Mouse (Mus musculus) liver, embryonic 12.5 days (tissue): ENCODE results near the gene Fbxo34. TPM values are rescaled to one million over a fixed set of nuclear protein-coding genes. Genes with fewer than 3 reads are reported as not detected.

Source experiments
- ATAC-seq: fragments of 200-750 bp; cut with Nextera tagmentation; 2 replicates; pipeline ENCODE4 v1.8.0; 2017; ENCODE audit warnings: moderate number of reproducible peaks, mild to moderate bottlenecking, moderate library complexity
- H3K27ac ChIP-seq: fragments of 300-500 bp; sonication (generic); 2 replicates; pipeline ENCODE4 v1.5.1; 2016; ENCODE audit warnings: mild to moderate bottlenecking
- H3K27me3 ChIP-seq: fragments of 300-500 bp; sonication (generic); replicated peaks from 2 replicates; pipeline ENCODE4 v1.6.1; 2016; ENCODE audit warnings: mild to moderate bottlenecking, moderate library complexity
- H3K36me3 ChIP-seq: fragments of 300-500 bp; sonication (generic); 2 replicates; pipeline ENCODE4 v1.6.1; 2016; ENCODE audit warnings: mild to moderate bottlenecking, moderate library complexity
- H3K4me1 ChIP-seq: fragments of 300-500 bp; sonication (generic); 2 replicates; pipeline ENCODE4 v1.6.1; 2016
- H3K4me2 ChIP-seq: fragments of 300-500 bp; sonication (generic); 2 replicates; pipeline ENCODE4 v1.6.1; 2016; ENCODE audit warnings: mild to moderate bottlenecking, moderate library complexity
- H3K4me3 ChIP-seq: fragments of 300-500 bp; sonication (generic); 2 replicates; pipeline ENCODE4 v1.5.1; 2016; ENCODE audit warnings: mild to moderate bottlenecking, moderate library complexity
- H3K9ac ChIP-seq: fragments of 300-500 bp; sonication (generic); 2 replicates; pipeline ENCODE4 v1.6.1; 2016; ENCODE audit warnings: mild to moderate bottlenecking, moderate library complexity
- H3K9me3 ChIP-seq: fragments of 300-500 bp; sonication (generic); replicated peaks from 2 replicates; pipeline ENCODE4 v1.6.1; 2016; ENCODE audit warnings: mild to moderate bottlenecking, moderate library complexity
- WGBS: fragments of 180-500 bp; shearing (Covaris S2); methylation state at CpG from one replicate; pipeline ENCODE4 v1.1.7; 2016; ENCODE audit not compliant: insufficient replicate concordance; 5-methylcytosine and 5-hydroxymethylcytosine counted together
- polyA plus RNA-seq: library from polyadenylated mRNA; unstranded; fragments of >200 nt; fragmentation: Nextera tagmentation; extraction: Ambion mirVana; gene quantifications from 2 replicates; pipeline ENCODE4 v1.2.1, GENCODE M21; 2016

The Fbxo34 gene
- polyA plus RNA-seq, 1 experiment from 2014 or later = 36.4 TPM

DNA sequence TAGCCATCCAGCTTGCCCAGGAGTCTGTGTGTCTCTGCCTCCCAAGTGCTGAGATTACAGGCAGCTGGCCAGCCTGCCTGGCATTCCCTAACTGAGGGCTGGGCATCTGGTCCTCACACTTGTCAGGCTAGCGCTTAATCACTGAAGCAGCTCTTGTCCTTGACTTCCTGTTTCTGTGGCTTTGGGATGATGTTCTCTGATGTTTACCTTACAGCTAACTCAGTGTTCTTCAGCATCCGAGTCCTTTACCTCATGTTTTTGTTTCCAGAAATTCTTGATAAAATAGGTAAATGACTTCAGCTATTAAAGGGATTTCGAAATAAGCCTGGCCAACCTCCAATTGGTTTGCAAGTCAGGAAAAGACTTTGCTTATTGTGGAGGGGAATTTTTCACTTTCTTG is 53.8 kb downstream of the Fbxo34 start:
- no peak overlapping the region for H3K4me2 ChIP-seq
- no peak overlapping the region for H3K27ac ChIP-seq
- peaks cover 8% of the 10 kb centered on the region; the same call in 1 of the 2 replicates for H3K4me1 ChIP-seq
- H3K36me3 ChIP-seq = peaks cover 61% of the 10 kb centered on the region
- 87% methylated on average over 3 of the region's 3 CpGs for WGBS
- H3K4me3 ChIP-seq = no peak overlapping the region
- H3K27me3 ChIP-seq = no peaks in the 10 kb centered on the region
- H3K9ac ChIP-seq = no peak overlapping the region
- ATAC-seq = no peak
- no peaks in the 10 kb centered on the region for H3K9me3 ChIP-seq

DNA sequence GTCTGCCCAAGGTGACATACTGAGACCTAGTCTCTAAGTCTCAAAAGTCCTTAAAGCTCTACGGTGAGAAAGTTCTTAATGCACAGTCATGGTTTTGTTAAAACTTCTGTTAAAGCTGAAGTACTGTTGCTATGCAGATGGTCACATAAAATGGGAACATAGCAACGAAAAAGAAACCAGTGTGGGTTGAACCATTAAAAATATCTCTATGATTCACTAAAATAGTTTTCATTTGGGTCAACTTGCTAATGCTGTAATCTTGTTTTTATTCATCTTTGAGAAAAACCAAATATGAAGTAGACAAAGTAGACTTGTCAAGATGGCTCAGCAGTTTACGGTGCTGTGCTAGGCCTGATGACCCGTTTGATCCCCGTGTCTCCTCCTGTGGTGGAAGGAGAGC is 56.5 kb downstream of the Fbxo34 start:
- H3K4me2 ChIP-seq = no peak overlapping the region
- peaks cover 19% of the 10 kb centered on the region for H3K4me1 ChIP-seq
- H3K9me3 ChIP-seq = no peaks in the 10 kb centered on the region
- H3K36me3 ChIP-seq = peaks cover 54% of the 10 kb centered on the region
- no peak overlapping the region for H3K4me3 ChIP-seq
- ATAC-seq = no peak
- H3K27ac ChIP-seq = no peak overlapping the region
- WGBS = 87% methylated on average over 5 of the region's 5 CpGs
- no peaks in the 10 kb centered on the region for H3K27me3 ChIP-seq
- H3K9ac ChIP-seq = no peak overlapping the region

DNA sequence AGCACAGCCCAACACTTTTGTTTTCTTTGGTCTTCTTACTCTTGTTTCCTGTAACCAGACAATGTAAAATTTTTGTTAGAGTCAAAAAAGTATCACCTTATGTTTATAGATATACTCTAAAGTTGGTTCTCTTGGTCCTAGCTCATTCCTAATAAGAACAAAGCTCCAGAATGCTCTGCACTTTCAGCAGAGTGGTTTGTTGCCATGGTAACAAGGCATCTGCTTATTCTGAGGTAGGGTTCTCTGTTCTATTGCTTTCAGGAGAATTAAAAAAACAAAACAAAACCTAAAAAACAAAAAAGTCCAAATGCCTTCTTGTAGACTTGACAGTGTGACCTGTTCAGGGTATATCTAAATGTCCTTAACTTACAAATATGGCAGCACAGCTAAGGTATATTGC is 57.8 kb downstream of the Fbxo34 start:
- Histone ChIP-seq H3K27me3 (no peaks in the 10 kb centered on the region), H3K27ac (no peak overlapping the region), H3K9me3 (no peaks in the 10 kb centered on the region), H3K4me3 (no peak overlapping the region), H3K9ac (no peak overlapping the region), H3K36me3 (peaks cover 49% of the 10 kb centered on the region), H3K4me2 (no peak overlapping the region), H3K4me1 (peaks cover 30% of the 10 kb centered on the region)
- ATAC-seq = no peak

DNA sequence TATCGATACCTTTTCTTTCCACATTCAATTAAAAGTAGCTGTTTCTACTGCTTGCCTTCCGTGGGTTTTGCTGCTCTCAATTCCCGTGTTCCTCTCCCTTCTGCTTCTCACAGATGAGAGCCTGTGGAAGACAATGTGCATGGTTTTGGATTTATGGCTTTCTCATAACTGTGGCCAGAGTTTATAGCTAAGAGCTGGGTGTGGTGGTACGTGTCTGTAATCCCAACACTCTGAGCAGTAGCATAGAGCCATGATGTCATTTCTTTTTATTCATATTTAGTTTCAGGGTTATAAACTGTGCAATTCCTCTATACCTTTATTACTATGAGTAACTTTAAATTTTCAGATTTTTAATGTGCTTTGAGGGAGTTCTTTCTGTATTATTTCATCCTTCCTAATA is 60.0 kb downstream of the Fbxo34 start:
- H3K4me2 ChIP-seq = no peak overlapping the region
- H3K4me1 ChIP-seq = peaks cover 43% of the 10 kb centered on the region
- 92% methylated on average over 4 of the region's 4 CpGs for WGBS
- no peak overlapping the region for H3K4me3 ChIP-seq
- H3K9me3 ChIP-seq = no peaks in the 10 kb centered on the region
- H3K27me3 ChIP-seq = no peaks in the 10 kb centered on the region
- H3K36me3 ChIP-seq = peaks cover 42% of the 10 kb centered on the region
- ATAC-seq = no peak
- no peak overlapping the region for H3K9ac ChIP-seq
- H3K27ac ChIP-seq = no peak overlapping the region

- Histone ChIP-seq H3K9me3 (no peaks in the 10 kb centered on the region), H3K27ac (peak overlapping the region; percentile 52), H3K27me3 (no peaks in the 10 kb centered on the region), H3K36me3 (peaks cover 25% of the 10 kb centered on the region), H3K4me1 (peaks cover 76% of the 10 kb centered on the region), H3K9ac (no peak overlapping the region), H3K4me3 (no peak overlapping the region), H3K4me2 (no peak overlapping the region)
- 82% methylated on average over 3 of the region's 3 CpGs for WGBS
- ATAC-seq = no peak
These were observed 63.4 kb downstream of the Fbxo34 start for GRCm38 (mm10) chr14:47513606-47514005.

GRCm38 (mm10) chr14:47514816-47515453 is 64.7 kb downstream of the Fbxo34 start:
- no peak for ATAC-seq

GRCm38 (mm10) chr14:47515636-47516035 is 65.4 kb downstream of the Fbxo34 start:
- H3K4me2 ChIP-seq = peak overlapping the region; percentile 51
- peaks cover 96% of the 10 kb centered on the region for H3K4me1 ChIP-seq
- no peak overlapping the region for H3K4me3 ChIP-seq
- H3K27ac ChIP-seq = peak overlapping the region; percentile 99
- peak; percentile 87 for ATAC-seq
- no peaks in the 10 kb centered on the region for H3K27me3 ChIP-seq
- 32% methylated on average over 8 of the region's 8 CpGs for WGBS
- H3K9ac ChIP-seq = peak overlapping the region; percentile 61
- H3K9me3 ChIP-seq = no peaks in the 10 kb centered on the region
- peaks cover 19% of the 10 kb centered on the region for H3K36me3 ChIP-seq

More at GRCm38 (mm10) chr14:47514816-47515453, 64.7 kb downstream of the Fbxo34 start:
- peak overlapping the region; percentile 51 for H3K4me2 ChIP-seq
- 43% methylated on average over 7 of the region's 7 CpGs for WGBS
- peak overlapping the region; percentile 99 for H3K27ac ChIP-seq
- H3K27me3 ChIP-seq = no peaks in the 10 kb centered on the region
- no peaks in the 10 kb centered on the region for H3K9me3 ChIP-seq
- no peak overlapping the region for H3K4me3 ChIP-seq
- H3K9ac ChIP-seq = peak overlapping the region; percentile 61
- peaks cover 90% of the 10 kb centered on the region for H3K4me1 ChIP-seq
- H3K36me3 ChIP-seq = peaks cover 22% of the 10 kb centered on the region

DNA sequence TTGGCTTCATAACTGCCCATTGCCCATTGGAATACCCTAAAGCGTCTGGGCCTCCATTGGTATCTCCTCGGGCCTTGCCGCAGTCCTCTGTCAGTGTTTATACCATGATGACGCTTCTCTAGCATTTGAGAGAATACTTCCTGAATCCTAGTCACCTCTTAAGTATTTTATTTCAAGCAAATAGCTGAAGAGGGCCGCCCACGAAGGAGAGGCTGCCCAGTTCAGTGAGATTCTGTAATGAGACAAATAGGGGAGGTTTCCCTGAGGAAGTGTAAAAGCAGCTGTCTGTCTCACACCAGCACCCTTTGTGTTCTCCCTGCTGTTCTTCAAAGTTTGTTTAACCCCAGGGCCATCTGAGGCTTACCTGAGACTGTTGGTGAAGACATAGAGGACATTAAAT is 66.5 kb downstream of the Fbxo34 start:
- no peaks in the 10 kb centered on the region for H3K27me3 ChIP-seq
- peaks cover 96% of the 10 kb centered on the region for H3K4me1 ChIP-seq
- peak overlapping the region; percentile 35; the same call in 1 of the 2 replicates for H3K9ac ChIP-seq
- H3K4me2 ChIP-seq = no peak overlapping the region
- no peaks in the 10 kb centered on the region for H3K9me3 ChIP-seq
- ATAC-seq = no peak
- H3K36me3 ChIP-seq = peaks cover 19% of the 10 kb centered on the region
- peak overlapping the region; percentile 99 for H3K27ac ChIP-seq
- WGBS = 82% methylated on average over 6 of the region's 6 CpGs
- no peak overlapping the region for H3K4me3 ChIP-seq

- H3K4me1 ChIP-seq = peaks cover 92% of the 10 kb centered on the region
- H3K9ac ChIP-seq = peak overlapping the region; percentile 8; the same call in 1 of the 2 replicates
These were observed 68.4 kb downstream of the Fbxo34 start for GRCm38 (mm10) chr14:47518619-47519018.

DNA sequence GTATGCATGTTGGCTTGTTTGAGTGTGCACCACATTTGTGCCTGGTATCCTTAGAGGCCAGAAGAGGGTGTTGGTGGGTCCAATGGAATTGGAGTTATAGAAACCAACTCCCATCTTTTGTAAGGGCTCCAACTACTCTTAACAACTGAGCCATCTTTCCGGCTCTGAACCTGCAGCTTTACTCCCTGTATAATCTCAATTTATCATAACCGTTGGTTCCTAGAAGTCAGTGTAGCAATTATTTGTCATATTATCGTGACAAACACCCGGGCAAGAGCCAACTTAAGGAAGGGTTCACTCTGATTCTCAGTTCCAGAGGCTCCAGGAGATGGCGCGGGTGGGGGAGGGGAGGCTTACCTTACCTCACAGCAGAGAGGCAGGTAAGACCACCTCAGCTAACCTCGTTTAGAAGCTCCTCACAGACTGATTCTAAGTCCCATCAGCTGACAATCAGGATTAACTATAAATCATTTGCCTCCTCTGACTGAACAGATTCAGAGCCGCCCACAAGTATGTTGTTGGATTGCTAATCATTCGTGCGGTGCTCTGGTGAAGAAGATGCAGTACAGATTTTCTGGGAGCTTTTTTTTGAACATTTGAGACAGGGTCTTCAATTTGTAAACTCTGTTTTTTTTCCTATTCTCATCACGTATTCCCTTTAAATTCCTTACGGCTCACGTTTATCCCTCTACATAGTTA is 70.7 kb downstream of the Fbxo34 start:
- Histone ChIP-seq H3K9me3 (no peaks in the 10 kb centered on the region), H3K27me3 (no peaks in the 10 kb centered on the region), H3K4me3 (no peak overlapping the region), H3K27ac (peak overlapping the region; percentile 99), H3K4me2 (peak overlapping the region; percentile 65), H3K9ac (peak overlapping the region; percentile 71), H3K4me1 (peaks cover 93% of the 10 kb centered on the region), H3K36me3 (peaks cover 7% of the 10 kb centered on the region)
- no peak; the same call in 1 of the 2 replicates for ATAC-seq
- 64% methylated on average over 13 of the region's 13 CpGs for WGBS

More at GRCm38 (mm10) chr14:47518619-47519018, 68.4 kb downstream of the Fbxo34 start:
- Histone ChIP-seq H3K9me3 (no peaks in the 10 kb centered on the region), H3K36me3 (peaks cover 14% of the 10 kb centered on the region), H3K4me2 (no peak overlapping the region), H3K27me3 (no peaks in the 10 kb centered on the region), H3K27ac (peak overlapping the region; percentile 99), H3K4me3 (no peak overlapping the region)
- 84% methylated on average over 6 of the region's 6 CpGs for WGBS
- ATAC-seq = no peak

DNA sequence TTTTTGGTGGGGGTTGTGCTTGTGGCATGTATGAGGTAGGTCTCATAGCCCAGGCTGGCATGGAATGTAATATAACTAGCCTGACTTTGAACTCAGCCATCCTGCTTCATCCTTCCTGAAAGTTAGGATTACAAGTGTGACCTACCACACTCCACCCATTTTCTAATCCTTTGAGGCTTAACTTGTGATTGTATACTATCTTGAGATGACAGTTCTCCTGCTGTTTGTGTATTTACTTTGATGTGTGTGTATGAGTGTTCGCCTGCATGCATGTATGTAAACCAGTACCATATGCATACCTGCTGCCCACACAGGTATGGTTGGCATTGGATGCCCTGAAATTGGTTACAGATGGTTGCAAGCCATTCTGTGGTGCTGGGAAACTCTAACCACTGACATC is 71.4 kb downstream of the Fbxo34 start:
- Histone ChIP-seq H3K27ac (peak overlapping the region; percentile 99), H3K36me3 (peaks cover 6% of the 10 kb centered on the region), H3K9ac (peak overlapping the region; percentile 71), H3K9me3 (no peaks in the 10 kb centered on the region), H3K4me2 (peak overlapping the region; percentile 65), H3K4me1 (peaks cover 93% of the 10 kb centered on the region), H3K27me3 (no peaks in the 10 kb centered on the region), H3K4me3 (0 out of 2 replicates have a peak overlapping the region, but pooled peaks have one; percentile 24)
- peak; percentile 49 for ATAC-seq
- WGBS = 43% methylated on average over 1 of the region's 1 CpGs

DNA sequence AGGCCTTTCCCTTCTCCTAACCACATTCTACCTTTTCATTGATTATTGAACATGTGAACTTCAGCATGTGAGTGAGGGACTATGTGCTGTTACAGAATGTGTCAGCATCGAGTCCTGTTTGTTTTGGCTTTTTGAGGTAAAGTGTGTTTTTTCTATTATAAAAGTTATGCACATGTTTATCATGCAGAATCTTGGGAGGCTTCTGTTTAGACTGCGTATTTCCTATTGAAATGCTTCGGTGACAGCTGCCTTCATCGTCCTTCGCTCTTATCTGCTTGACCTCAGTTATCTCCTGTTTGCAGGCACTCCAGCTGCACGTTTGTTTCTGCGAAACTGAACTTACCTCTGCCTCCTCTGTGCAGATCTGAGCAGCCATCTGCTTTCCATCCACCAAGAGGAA is 72.1 kb downstream of the Fbxo34 start:
- Histone ChIP-seq H3K27ac (peak overlapping the region; percentile 99), H3K36me3 (peaks cover 12% of the 10 kb centered on the region), H3K9ac (peak overlapping the region; percentile 71), H3K9me3 (no peaks in the 10 kb centered on the region), H3K4me2 (peak overlapping the region; percentile 65), H3K4me1 (peaks cover 93% of the 10 kb centered on the region), H3K4me3 (peak overlapping the region; percentile 24), H3K27me3 (no peaks in the 10 kb centered on the region)
- ATAC-seq = peak; percentile 95
- WGBS = 4% methylated on average over 7 of the region's 7 CpGs
